Mouse (Mus musculus): ENCODE measurements around the gene Rnf144a.

Rnf144a gene

DNA sequence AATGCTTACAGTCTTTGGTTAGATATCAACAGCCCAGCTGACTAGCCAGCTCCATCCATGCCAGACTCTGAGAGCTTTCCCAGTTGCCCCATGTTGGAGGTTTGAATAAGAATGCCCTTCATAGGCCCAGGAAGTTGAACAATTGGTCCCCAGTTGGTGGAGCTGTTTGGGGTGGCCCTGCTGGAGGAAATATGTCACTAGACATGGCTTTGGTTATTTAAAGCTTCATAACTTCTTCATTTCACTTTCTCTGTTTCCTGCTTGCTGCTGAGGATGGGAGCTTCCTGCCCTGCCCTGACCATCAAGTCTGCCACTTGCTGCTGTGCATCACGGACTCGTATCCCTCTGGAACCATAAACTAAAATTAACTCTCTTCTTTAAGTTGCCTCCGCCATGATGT is 4.6 kb downstream of the Rnf144a start:
- DNase-seq (ENCODE audit: low spot score) = no peak

DNA sequence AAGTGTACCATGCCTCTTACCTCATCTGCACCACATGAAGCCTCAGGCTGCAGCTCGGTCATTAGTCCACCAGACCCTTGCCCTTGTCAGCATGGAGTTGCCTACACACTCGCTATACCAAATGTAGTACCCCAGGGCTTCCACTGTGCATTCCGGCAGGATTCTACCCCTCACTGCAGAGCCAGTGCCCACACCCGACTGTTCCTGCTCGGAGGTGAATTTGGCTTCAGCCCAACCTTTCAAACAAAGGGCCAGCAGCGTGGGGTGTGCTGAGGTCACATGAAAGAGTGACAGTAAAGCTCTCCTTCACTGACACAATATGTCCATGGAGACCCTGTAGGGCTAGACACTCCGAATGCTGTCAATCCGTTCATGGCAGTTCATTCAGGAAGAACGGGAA is 6.3 kb downstream of the Rnf144a start:
- no peak for DNase-seq (ENCODE audit: low spot score)

DNA sequence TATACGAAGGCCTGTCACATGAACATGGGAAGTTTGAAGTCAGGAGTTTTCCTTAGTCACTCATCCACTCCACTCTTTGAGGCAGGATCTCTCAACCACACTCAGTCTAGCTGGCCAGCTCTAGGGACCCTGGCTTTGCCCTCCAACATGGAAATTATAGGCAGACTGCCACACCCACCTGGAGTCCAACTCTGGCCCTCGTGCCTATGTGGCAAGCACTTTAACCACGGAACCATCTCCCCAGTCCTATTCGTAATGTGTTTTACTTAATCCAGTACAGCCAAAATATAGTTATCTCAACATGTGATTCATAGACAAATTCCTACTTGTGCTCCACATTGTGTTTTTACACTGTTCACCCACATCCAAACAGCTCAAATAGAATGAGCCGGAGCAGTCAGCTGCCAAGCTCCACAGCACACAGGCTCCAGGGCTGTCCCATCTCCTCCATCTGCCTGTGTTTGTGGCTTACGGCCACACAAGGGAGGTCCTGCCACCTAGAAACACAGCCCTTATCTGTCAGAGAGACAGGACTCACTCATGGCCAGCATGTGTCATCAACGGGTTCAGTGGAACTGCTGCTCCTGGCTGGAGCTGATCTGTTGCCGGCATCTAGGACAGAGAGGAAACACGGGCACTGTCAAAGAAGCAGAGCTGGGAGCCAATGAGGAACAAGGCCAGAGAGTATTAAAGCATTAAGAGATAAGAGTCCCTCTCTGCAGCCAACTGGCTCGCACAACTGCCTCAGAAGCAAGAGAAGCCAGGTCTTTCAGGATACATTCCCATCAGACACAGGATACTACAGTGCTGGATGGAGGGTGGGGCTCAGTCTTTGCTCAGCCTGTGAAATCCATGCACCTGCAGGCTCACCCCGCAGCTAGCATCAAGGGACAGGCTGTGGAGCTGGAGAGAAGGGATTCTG is 10.0 kb downstream of the Rnf144a start:
- no peak for DNase-seq (ENCODE audit: low spot score)

DNA sequence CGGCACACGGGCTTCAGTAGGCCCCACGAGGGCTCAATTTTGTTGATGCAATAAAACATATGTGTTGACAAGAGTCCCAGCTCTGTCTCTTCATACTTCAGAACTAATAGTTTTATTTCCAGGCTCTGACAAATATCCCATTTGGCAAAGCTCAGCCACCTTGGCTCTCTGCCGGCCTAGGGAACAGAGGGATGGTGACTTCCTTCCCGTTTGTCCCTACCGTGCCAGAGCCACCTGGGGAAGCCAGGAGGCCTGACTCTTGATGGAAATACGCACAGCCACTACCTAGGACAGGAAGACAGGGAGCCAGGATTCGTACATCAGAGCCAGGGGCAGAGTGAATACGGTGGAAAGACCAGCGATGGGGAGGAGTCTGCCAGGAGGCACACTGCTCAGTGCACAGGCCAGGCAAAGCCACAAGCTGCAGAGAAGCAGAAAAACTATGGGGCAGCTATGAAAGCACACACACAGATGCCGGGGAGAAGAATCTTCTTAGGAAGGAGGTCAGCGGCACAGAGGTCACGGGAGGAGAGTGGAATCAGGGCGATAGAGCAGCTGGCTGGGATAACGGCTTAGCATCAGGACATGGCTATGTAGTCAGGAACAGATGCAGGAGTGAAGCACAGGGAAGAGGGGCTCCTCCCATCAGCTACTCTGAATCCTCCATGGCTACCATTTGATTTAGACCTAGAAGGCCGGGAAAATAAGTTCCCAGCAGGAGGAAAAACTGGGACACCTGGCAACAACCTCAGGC is 11.5 kb downstream of the Rnf144a start:
- peak; percentile 67 for DNase-seq (ENCODE audit: low spot score)

DNA sequence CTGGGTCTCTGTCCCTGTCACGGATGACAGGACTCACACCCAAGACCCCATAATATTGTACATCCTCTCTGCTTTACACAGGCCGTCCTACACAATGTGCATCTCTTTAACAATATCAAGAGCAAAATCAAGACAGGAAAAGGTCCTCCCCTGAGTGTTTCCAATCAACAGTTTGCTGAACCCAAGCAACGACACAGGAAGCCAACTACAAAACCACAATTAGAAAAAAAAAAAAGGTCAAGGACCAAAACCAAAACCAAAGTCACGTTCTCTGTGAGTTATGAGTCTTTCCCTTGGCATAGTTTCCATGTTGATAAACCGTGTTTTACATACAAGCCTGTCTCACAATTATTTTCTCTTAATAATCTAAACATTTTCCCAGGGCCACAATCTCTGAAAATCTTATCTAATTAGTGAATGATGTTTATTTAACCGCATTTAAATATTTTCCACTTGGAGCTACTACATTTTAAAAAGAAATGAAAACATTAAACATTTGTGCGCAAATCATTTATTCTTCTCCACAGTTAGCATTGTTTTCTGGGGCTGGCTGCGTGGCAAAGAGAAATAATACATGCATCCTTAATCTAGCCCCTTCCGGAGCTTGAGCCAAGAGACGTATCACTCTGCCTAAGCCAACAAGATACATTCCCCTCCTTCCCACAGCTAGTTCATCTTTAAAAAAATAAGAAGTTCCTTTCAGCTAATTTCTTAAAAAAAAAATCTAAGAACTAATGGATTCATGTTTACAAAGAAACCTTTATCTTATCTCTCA is 13.2 kb downstream of the Rnf144a start:
- no peak for DNase-seq (ENCODE audit: low spot score)

- no peak for DNase-seq (ENCODE audit: low spot score)
These were observed 13.8 kb downstream of the Rnf144a start for GRCm38 (mm10) chr12:26401254-26401653.

DNA sequence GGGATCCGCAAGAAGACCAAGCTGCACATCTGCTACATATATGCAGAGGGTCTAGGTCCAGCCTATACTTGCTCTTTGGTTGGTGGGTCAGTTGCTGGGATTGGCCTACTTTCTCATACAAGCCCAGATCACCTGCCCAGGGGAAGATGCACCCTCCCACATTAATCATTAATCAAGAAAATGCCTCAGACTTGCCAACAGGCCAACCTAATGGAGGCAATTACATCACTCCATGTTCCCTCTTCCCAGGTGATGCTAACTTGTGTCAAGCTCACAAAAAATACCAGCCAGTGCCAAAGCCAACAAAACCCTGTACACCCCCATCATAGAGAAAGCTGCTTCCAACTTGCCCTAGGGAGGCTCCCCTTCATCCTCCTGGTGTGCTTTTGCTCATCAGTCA is 14.3 kb downstream of the Rnf144a start:
- no peak for DNase-seq (ENCODE audit: low spot score)

DNA sequence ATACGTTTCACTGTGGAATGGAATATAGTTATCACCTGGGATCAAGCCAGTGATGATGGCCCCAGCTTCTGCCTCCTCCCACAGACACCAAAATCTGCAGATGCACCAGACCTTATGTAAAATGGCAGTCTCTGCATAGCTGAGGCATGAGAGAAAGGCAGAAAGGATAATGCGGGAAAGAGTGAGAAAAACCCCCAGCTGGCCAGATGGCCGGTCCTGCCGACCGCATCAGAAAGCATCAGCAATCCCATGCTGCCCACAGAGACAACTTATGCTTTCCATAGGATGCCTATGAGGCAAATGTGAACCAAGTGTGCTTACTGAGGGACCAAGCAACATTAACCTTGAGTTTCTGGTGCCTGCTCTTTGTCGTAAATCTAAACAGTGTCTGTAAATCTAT is 15.7 kb downstream of the Rnf144a start:
- no peak for DNase-seq (ENCODE audit: low spot score)

- no peak for DNase-seq (ENCODE audit: low spot score)
These were observed 16.5 kb downstream of the Rnf144a start for GRCm38 (mm10) chr12:26398597-26398996.

DNA sequence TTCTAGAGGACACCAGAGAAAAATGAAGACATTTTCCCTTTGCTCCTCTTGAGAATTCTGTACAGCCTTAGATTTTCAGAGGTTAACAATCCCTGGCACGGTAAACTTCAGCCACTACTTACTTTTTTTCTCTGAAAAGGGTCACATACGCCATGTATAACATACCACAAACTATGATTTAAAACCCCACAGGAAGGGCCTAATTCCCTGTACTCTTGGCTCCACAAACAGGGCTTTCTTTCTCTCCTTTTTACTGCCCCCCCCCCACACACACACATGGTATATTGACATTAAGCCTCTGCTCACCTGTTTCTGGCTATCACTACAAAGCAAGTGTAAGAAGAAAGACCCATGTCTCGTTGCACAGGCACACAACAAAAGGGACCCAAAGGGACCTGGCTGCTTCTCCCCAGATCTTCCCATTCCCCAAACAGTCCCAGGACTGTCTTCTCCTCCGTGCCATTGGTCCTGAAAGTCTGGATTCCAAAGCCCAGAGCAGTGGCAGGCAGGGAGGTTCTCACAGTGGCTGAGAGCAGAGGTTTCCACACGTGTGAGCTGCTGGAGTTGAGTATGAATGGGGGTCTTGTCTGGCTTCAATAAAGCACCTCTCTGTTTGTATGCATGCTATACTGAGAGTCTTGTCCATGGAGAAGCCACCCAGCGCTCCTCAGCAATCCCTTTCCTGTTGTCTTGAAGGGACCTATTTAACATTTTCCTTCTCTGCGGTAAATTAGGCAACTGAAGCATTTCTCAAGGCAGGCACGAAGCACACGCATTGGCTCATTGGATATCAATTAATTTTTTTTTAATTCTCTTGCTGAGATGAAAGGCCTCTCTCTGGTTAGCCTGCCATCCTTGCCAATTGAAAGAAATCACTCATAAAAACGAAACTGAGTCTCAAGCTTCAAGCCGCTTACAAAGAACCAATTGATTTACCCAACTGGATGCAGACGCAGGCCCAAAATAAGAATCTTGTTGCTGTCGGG is 20.3 kb downstream of the Rnf144a start:
- DNase-seq (ENCODE audit: low spot score) = no peak

GRCm38 (mm10) chr12:26393291-26393690 is 21.8 kb downstream of the Rnf144a start:
- no peak for DNase-seq (ENCODE audit: low spot score)

DNA sequence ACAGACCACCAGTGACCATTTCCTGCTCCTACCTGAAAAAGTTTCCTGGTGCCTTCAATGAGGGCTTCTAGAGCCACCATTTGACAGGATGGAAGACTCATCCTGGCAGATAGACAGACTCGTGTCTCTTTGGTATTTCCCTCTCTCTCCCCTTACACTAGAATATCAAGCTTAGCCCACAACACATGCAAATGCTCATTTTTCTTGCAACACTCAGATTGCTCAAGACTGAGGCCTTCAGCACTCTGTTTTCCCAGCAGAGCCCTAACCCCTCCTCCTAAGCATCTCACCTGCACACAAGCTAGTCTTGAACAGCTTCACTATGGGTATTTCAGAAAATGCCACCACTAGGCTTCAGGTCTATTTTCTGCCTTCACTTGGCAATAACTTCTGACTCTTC is 23.9 kb downstream of the Rnf144a start:
- DNase-seq (ENCODE audit: low spot score) = no peak

GRCm38 (mm10) chr12:26387523-26387922 is 27.5 kb downstream of the Rnf144a start:
- DNase-seq (ENCODE audit: low spot score) = no peak

- DNase-seq (ENCODE audit: low spot score) = no peak
These were observed 28.1 kb downstream of the Rnf144a start for GRCm38 (mm10) chr12:26386947-26387346.

GRCm38 (mm10) chr12:26386189-26386588 is 28.9 kb downstream of the Rnf144a start:
- no peak for DNase-seq (ENCODE audit: low spot score)

GRCm38 (mm10) chr12:26385735-26386134 is 29.3 kb downstream of the Rnf144a start:
- DNase-seq (ENCODE audit: low spot score) = no peak

GRCm38 (mm10) chr12:26381730-26382129 is 33.3 kb downstream of the Rnf144a start:
- DNase-seq (ENCODE audit: low spot score) = no peak

DNA sequence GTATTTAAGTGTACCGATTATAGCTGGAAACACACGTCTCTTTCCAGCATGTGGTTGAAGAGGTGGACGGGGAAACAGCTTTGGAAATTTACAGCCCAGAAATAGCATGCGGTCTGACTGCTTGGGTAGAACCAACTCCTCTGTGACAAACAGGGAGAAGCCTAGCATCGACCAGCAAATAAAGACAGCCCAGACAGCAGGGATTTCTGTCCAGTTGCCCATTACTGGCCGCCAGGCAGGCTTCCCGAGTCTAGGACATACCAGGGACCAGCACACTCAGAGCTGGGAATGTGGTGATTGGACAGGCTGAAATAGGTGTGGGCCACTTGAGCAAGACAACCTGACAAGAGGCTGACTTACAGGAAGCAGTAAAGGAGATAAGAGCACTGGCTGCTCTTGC is 35.3 kb downstream of the Rnf144a start:
- no peak for DNase-seq (ENCODE audit: low spot score)

GRCm38 (mm10) chr12:26377691-26378090 is 37.4 kb downstream of the Rnf144a start:
- DNase-seq (ENCODE audit: low spot score) = no peak

GRCm38 (mm10) chr12:26376541-26377323 is 38.3 kb downstream of the Rnf144a start:
- DNase-seq (ENCODE audit: low spot score) = no peak

Data from testis, postnatal 10 days (tissue).